Mouse (Mus musculus) heart, postnatal 0 days (tissue): Measurements from ENCODE around the gene Mlxipl. TPM values are rescaled to one million over a fixed set of nuclear protein-coding genes. Genes with fewer than 3 reads are reported as not detected.

Experiments
- ATAC-seq: fragments of 200-750 bp; cut with Nextera tagmentation; 2 replicates; pipeline ENCODE4 v1.8.0; 2017; ENCODE audit warnings: low read depth, moderate number of reproducible peaks, moderate library complexity; ENCODE audit not compliant: insufficient read depth
- DNase-seq: peaks from one replicate; pipeline ENCODE4 v3.0.0-alpha.2; 2016; ENCODE audit warnings: low spot score
- H3K27ac ChIP-seq: fragments of 300-500 bp; sonication (generic); 2 replicates; pipeline ENCODE4 v1.5.1; 2014; ENCODE audit warnings: low read depth, mild to moderate bottlenecking
- H3K27me3 ChIP-seq: fragments of 300-500 bp; sonication (generic); 2 replicates; pipeline ENCODE4 v1.6.1; 2014; ENCODE audit warnings: low read length, mixed read lengths; ENCODE audit not compliant: control insufficient read depth, insufficient read depth
- H3K36me3 ChIP-seq: fragments of 300-500 bp; sonication (generic); replicated peaks from 2 replicates; pipeline ENCODE4 v1.6.1; 2014; ENCODE audit warnings: low read length, mixed read lengths; ENCODE audit not compliant: control insufficient read depth, insufficient read depth
- H3K4me1 ChIP-seq: fragments of 300-500 bp; sonication (generic); 2 replicates; pipeline ENCODE4 v1.6.1; 2014; ENCODE audit warnings: antibody characterized with exemption; ENCODE audit not compliant: control insufficient read depth, insufficient read depth
- H3K4me2 ChIP-seq: fragments of 300-500 bp; sonication (generic); 2 replicates; pipeline ENCODE4 v1.6.1; 2014; ENCODE audit warnings: low read depth, mild to moderate bottlenecking, low read length, moderate library complexity
- H3K4me3 ChIP-seq: fragments of 300-500 bp; sonication (generic); 2 replicates; pipeline ENCODE4 v1.5.1; 2014; ENCODE audit warnings: low read depth, low read length
- H3K9ac ChIP-seq: fragments of 300-500 bp; sonication (generic); replicated peaks from 2 replicates; pipeline ENCODE4 v1.6.1; 2014; ENCODE audit warnings: low read depth, low read length, mixed read lengths
- H3K9me3 ChIP-seq: fragments of 300-500 bp; sonication (generic); replicated peaks from 2 replicates; pipeline ENCODE4 v1.6.1; 2016; ENCODE audit warnings: low read length; ENCODE audit not compliant: control insufficient read depth
- CTCF ChIP-seq: IDR thresholded peaks from 2 replicates; pipeline ENCODE4 v1.5.1; 2016; ENCODE audit warnings: antibody characterized with exemption, control low read depth, low read depth
- EP300 ChIP-seq: IDR thresholded peaks from 2 replicates; pipeline ENCODE4 v1.6.1; 2016; ENCODE audit warnings: antibody characterized with exemption, low read depth
- WGBS: fragments of 180-500 bp; shearing (Covaris S2); extraction: QIAGEN DNeasy Blood & Tissue Kit; methylation state at CpG from one replicate; pipeline ENCODE4 v1.1.7; 2014; 5-methylcytosine and 5-hydroxymethylcytosine counted together
- polyA plus RNA-seq: library from polyadenylated mRNA; unstranded; fragments of >200 nt; fragmentation: Nextera tagmentation; extraction: Ambion mirVana; gene quantifications from 2 replicates; pipeline ENCODE4 v1.2.1, GENCODE M21; 2015
- total RNA-seq: library from RNA; depleted of rRNA; stranded (reverse); fragments of >200 nt; gene quantifications from 2 replicates; pipeline ENCODE4 v1.2.3, GENCODE M21; 2014; ENCODE audit warnings: low replicate concordance

Gene Mlxipl
- total and polyA plus RNA-seq, 2 experiments from 2014 or later: 5.3 to 16.0 TPM

DNA sequence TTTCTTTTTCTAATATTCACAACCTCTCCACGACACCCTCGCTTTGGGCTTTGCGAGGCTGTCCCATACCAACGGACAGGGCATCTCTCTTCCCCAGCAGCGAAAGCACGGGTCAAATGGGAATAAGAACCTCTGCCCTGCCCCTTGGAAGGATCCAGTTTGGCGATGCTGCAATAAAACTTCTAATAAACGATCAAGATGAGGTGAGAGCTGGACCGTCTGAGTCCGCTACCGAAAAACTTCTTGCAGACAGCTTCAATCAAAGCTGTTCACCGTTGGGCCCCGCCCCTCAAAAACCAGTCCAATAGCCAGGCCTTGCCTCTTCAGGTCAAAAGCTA, 59.0 kb downstream of the Mlxipl start:
- peaks cover 12% of the 10 kb centered on the region; the same call in 1 of the 2 replicates for H3K36me3 ChIP-seq
- DNase-seq: no peak
- under 1% methylated on average over 13 of the region's 13 CpGs for WGBS
- no peak for ATAC-seq
- peak overlapping the region; percentile 82 for H3K27ac ChIP-seq
- no peaks in the 10 kb centered on the region for H3K9me3 ChIP-seq
- no peaks in the 10 kb centered on the region for H3K27me3 ChIP-seq
- peak overlapping the region; percentile 91 for H3K4me3 ChIP-seq
- peak overlapping the region; percentile 94 for H3K4me2 ChIP-seq
- peak overlapping the region; percentile 60 for H3K9ac ChIP-seq
- H3K4me1 ChIP-seq: peaks cover 9% of the 10 kb centered on the region; the same call in 1 of the 2 replicates
- TF ChIP-seq EP300 (no peak), CTCF (no peak)

DNA sequence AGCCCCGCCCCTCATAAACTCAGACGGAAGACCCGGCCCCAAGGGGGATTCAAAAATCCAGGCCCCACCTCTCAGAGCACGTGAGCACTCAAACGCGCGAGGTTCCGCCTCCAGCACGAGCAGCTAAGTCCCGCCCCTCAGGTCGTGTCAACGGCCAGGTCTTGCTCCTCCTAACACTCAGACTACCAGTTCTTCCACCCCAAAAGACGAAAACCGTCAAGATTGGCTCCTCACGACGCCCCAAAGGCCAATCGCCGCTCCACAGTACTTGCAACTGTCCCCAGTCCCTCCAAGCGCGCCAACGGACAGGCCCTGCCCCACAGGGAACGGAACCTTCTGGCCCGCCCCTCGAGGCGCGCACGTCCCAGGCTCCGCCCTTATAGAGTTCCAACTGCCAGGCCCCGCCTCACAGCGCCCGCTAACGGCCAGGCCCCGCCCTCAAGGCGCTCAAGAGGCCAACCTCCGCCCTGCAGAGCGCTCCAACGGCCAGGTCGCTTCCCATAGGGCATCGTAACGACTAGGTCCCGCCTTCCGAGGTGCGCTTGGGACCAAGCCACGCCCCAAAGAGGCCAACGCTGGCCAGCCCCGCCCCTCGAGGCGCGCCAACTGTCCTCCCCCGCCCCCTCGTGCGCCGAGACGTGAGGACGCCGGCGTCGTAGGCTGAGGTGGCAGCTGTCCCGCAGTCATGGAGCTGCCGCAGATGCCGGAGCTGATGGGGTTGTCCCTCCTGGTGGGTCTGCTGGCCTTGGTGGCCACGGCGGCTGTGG, 59.5 kb downstream of the Mlxipl start, which contains the start of gene Tbl2:
Gene Tbl2, plus strand, starts transcription at position 605 of the 767 bp plus-strand sequence.
- ATAC-seq: peak; percentile 97
- Histone ChIP-seq H3K36me3 (peaks cover 17% of the 10 kb centered on the region), H3K27ac (peak within 1 kb of the TSS; percentile 82), H3K9me3 (no peaks in the 10 kb centered on the region), H3K4me1 (peaks cover 9% of the 10 kb centered on the region; the same call in 1 of the 2 replicates), H3K4me3 (peak within 1 kb of the TSS; percentile 91), H3K9ac (peak within 1 kb of the TSS; percentile 76), H3K4me2 (peak within 1 kb of the TSS; percentile 94), H3K27me3 (no peaks in the 10 kb centered on the region)
- under 1% methylated on average over 62 of the region's 63 CpGs for WGBS
- TF ChIP-seq EP300 (no peak; the same call in 1 of the 2 replicates), CTCF (no peak)
- DNase-seq: peak; percentile 100

DNA sequence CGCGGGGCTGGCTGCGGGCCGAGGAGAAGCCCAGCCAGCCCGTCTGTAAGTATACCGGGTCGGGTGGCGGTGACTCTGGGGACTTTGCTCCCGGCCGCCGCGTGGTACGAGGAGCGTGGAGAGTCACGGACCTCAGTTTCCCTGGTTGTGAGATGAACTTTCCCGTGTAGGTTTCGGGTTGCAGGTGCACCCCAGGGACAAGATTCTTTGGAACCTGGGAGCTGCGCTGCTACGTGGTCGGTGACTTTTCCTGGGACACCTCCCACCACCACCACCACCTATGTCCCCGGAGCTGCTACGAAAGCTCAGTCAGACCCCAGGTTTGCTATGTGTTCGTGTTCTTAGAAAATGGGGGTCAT, 60.1 kb downstream of the Mlxipl start:
- Histone ChIP-seq H3K27me3 (no peaks in the 10 kb centered on the region), H3K27ac (peak overlapping the region; percentile 82), H3K4me2 (peak overlapping the region; percentile 94), H3K9me3 (no peaks in the 10 kb centered on the region), H3K9ac (peak overlapping the region; percentile 76), H3K4me1 (peaks cover 9% of the 10 kb centered on the region; the same call in 1 of the 2 replicates), H3K4me3 (peak overlapping the region; percentile 91), H3K36me3 (peaks cover 22% of the 10 kb centered on the region)
- DNase-seq (no peak), ATAC-seq (no peak)
- 0% methylated on average over 23 of the region's 23 CpGs for WGBS
- no peak for TF ChIP-seq EP300
- TF ChIP-seq CTCF: no peak

DNA sequence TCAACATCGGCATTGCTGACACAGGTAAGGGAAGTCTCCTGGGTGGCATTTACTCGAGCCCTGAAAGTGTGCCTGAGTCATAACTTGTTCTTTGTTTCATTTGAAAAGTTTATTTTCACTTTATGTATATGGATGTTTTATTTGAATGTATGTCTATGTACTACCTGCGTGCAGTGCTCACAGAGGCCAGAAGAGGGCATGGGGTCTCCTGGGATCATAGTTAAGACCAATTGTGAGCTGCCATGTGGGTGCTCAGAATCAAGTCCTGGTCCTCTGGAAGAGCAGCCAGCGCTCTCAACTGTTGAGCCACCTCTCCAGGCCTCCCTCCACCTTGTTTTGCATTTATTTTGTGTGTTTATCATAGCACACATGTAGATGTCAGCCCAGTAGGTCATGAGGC, 66.8 kb downstream of the Mlxipl start:
- 98% methylated on average over 4 of the region's 4 CpGs for WGBS
- H3K4me3 ChIP-seq: no peak overlapping the region
- no peak overlapping the region for H3K27ac ChIP-seq
- ATAC-seq (no peak), DNase-seq (no peak)
- H3K36me3 ChIP-seq: peaks cover 87% of the 10 kb centered on the region
- TF ChIP-seq EP300 (no peak), CTCF (no peak)
- no peaks in the 10 kb centered on the region for H3K27me3 ChIP-seq
- H3K4me2 ChIP-seq: no peak overlapping the region
- no peaks in the 10 kb centered on the region for H3K4me1 ChIP-seq
- no peaks in the 10 kb centered on the region for H3K9me3 ChIP-seq
- no peak overlapping the region for H3K9ac ChIP-seq

DNA sequence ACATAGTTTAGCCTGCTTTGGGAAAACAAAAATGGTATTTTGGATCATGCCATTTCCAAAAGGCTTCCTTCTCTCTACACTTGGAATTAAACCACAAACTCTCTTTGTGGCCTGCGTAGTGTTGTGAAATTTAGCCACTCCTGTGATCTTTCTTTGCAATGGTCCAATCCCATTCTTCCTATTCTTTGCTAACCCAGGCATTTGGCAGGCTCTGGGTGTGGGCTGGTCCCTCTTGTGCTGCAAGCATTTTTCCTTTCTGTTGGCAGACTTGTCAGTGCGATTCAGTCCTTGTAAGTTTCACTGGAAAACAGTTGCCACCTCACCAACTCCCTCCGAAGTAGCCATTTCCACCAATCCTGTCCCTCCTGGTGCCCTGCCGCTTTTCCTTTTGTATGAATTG, 71.5 kb downstream of the Mlxipl start:
- Histone ChIP-seq H3K27me3 (no peaks in the 10 kb centered on the region), H3K9ac (no peak overlapping the region), H3K4me3 (no peak overlapping the region), H3K36me3 (peaks cover 65% of the 10 kb centered on the region), H3K4me2 (no peak overlapping the region), H3K9me3 (no peaks in the 10 kb centered on the region), H3K4me1 (no peaks in the 10 kb centered on the region), H3K27ac (no peak overlapping the region)
- TF ChIP-seq EP300: no peak
- no peak for TF ChIP-seq CTCF
- ATAC-seq: no peak
- no peak for DNase-seq
- 90% methylated on average over 4 of the region's 4 CpGs for WGBS

DNA sequence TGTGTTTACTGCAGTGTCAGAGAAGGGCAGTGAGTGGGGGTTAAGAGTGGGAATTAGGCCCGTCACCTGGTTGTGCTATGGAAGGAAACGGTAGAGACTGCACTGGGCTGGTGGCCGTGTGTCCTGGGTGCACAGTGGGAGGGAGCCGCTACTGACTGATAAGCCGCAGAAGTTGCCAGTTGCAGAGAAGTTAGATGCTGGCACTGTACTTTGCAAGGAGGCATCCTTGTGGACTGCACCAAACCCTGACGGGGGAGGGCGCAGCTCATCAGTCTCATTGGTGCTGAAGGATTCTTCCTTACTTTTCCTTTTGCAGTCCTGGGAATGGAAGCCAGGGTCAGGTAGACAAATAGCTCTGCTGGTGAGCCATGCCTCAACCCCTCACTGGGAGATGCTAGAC, 72.0 kb downstream of the Mlxipl start:
- DNase-seq (no peak), ATAC-seq (no peak)
- Histone ChIP-seq H3K4me3 (no peak overlapping the region), H3K9me3 (no peaks in the 10 kb centered on the region), H3K27me3 (no peaks in the 10 kb centered on the region), H3K4me1 (no peaks in the 10 kb centered on the region), H3K36me3 (peaks cover 61% of the 10 kb centered on the region), H3K27ac (no peak overlapping the region), H3K9ac (no peak overlapping the region), H3K4me2 (no peak overlapping the region)
- TF ChIP-seq CTCF (no peak), EP300 (no peak)
- WGBS: 73% methylated on average over 7 of the region's 7 CpGs
